Mouse (Mus musculus): ENCODE results near the gene Sgms1. TPM values are rescaled to one million over a fixed set of nuclear protein-coding genes. Genes with fewer than 3 reads are reported as not detected.
"Not testable (repeated sequence)": the region's sequence is repeated elsewhere in the genome, so short reads cannot be mapped to it uniquely, and the experiment has no call there.

Sgms1 gene
- polyA plus RNA-seq, 1 experiment = 10.8 TPM

GRCm38 (mm10) chr19:32360546-32360945, 29.0 kb downstream of the Sgms1 start:
- Histone ChIP-seq H3K4me1 (peaks cover 73% of the 10 kb centered on the region), H3K36me3 (replicated peaks; ENCODE audit: low read length) (peaks cover 40% of the 10 kb centered on the region), H3K27me3 (replicated peaks) (no peaks in the 10 kb centered on the region), H3K4me3 (replicated peaks) (no peak overlapping the region), H3K9me3 (no peaks in the 10 kb centered on the region)
- TF ChIP-seq FLI1 (IDR thresholded peaks at IDR 0.05; ENCODE audit: low read length) = no peak
- TF ChIP-seq GATA1 (IDR thresholded peaks at IDR 0.05; ENCODE audit: borderline replicate concordance, low read length) = no peak

- no peak overlapping the region for H3K4me3 ChIP-seq (replicated peaks)
- H3K4me1 ChIP-seq = peaks cover 67% of the 10 kb centered on the region
- TF ChIP-seq GATA1 (IDR thresholded peaks at IDR 0.05; ENCODE audit: borderline replicate concordance, low read length) (no peak), FLI1 (IDR thresholded peaks at IDR 0.05; ENCODE audit: low read length) (no peak)
- H3K27me3 ChIP-seq (replicated peaks) = no peaks in the 10 kb centered on the region
- H3K9me3 ChIP-seq = no peaks in the 10 kb centered on the region
- H3K36me3 ChIP-seq (replicated peaks; ENCODE audit: low read length) = peaks cover 38% of the 10 kb centered on the region
Observed at GRCm38 (mm10) chr19:32358699-32359517, 30.6 kb downstream of the Sgms1 start.

GRCm38 (mm10) chr19:32358011-32358410, 31.5 kb downstream of the Sgms1 start:
- H3K4me3 ChIP-seq (replicated peaks); H3K27me3 ChIP-seq (replicated peaks); H3K9me3 ChIP-seq: not testable (repeated sequence)
- H3K4me1 ChIP-seq = peaks cover 64% of the 10 kb centered on the region
- H3K36me3 ChIP-seq (replicated peaks; ENCODE audit: low read length) = peaks cover 33% of the 10 kb centered on the region

- TF ChIP-seq FLI1 (IDR thresholded peaks at IDR 0.05; ENCODE audit: low read length) = no peak
- H3K4me1 ChIP-seq = peaks cover 57% of the 10 kb centered on the region
- H3K4me3 ChIP-seq (replicated peaks) = no peak overlapping the region
- no peaks in the 10 kb centered on the region for H3K9me3 ChIP-seq
- no peaks in the 10 kb centered on the region for H3K27me3 ChIP-seq (replicated peaks)
- peaks cover 40% of the 10 kb centered on the region for H3K36me3 ChIP-seq (replicated peaks; ENCODE audit: low read length)
Observed at GRCm38 (mm10) chr19:32356166-32356565, 33.3 kb downstream of the Sgms1 start.

GRCm38 (mm10) chr19:32353447-32353846, 36.1 kb downstream of the Sgms1 start:
- H3K4me3 ChIP-seq (replicated peaks) = no peak overlapping the region
- peaks cover 49% of the 10 kb centered on the region for H3K36me3 ChIP-seq (replicated peaks; ENCODE audit: low read length)
- no peak for TF ChIP-seq GATA1 (IDR thresholded peaks at IDR 0.05; ENCODE audit: borderline replicate concordance, low read length)
- no peak for TF ChIP-seq FLI1 (IDR thresholded peaks at IDR 0.05; ENCODE audit: low read length)
- peaks cover 51% of the 10 kb centered on the region for H3K4me1 ChIP-seq
- H3K9me3 ChIP-seq = no peaks in the 10 kb centered on the region
- no peaks in the 10 kb centered on the region for H3K27me3 ChIP-seq (replicated peaks)

- no peaks in the 10 kb centered on the region for H3K27me3 ChIP-seq (replicated peaks)
- H3K36me3 ChIP-seq (replicated peaks; ENCODE audit: low read length) = peaks cover 54% of the 10 kb centered on the region
- H3K4me1 ChIP-seq = peaks cover 68% of the 10 kb centered on the region
- H3K9me3 ChIP-seq = no peaks in the 10 kb centered on the region
- TF ChIP-seq FLI1 (IDR thresholded peaks at IDR 0.05; ENCODE audit: low read length) = no peak
- no peak for TF ChIP-seq GATA1 (IDR thresholded peaks at IDR 0.05; ENCODE audit: borderline replicate concordance, low read length)
- H3K4me3 ChIP-seq (replicated peaks) = no peak overlapping the region
Observed at GRCm38 (mm10) chr19:32348955-32349654, 40.4 kb downstream of the Sgms1 start.

GRCm38 (mm10) chr19:32347491-32347890, 42.0 kb downstream of the Sgms1 start:
- peaks cover 73% of the 10 kb centered on the region for H3K4me1 ChIP-seq
- no peak for TF ChIP-seq FLI1 (IDR thresholded peaks at IDR 0.05; ENCODE audit: low read length)
- no peaks in the 10 kb centered on the region for H3K27me3 ChIP-seq (replicated peaks)
- no peak overlapping the region for H3K4me3 ChIP-seq (replicated peaks)
- H3K9me3 ChIP-seq = no peaks in the 10 kb centered on the region
- H3K36me3 ChIP-seq (replicated peaks; ENCODE audit: low read length) = peaks cover 47% of the 10 kb centered on the region

- H3K4me3 ChIP-seq (replicated peaks) = no peak overlapping the region
- H3K36me3 ChIP-seq (replicated peaks; ENCODE audit: low read length) = peaks cover 45% of the 10 kb centered on the region
- peaks cover 76% of the 10 kb centered on the region for H3K4me1 ChIP-seq
- no peaks in the 10 kb centered on the region for H3K9me3 ChIP-seq
- H3K27me3 ChIP-seq (replicated peaks) = no peaks in the 10 kb centered on the region
- TF ChIP-seq FLI1 (IDR thresholded peaks at IDR 0.05; ENCODE audit: low read length) (no peak), GATA1 (IDR thresholded peaks at IDR 0.05; ENCODE audit: borderline replicate concordance, low read length) (no peak)
Observed at GRCm38 (mm10) chr19:32346624-32347341, 42.7 kb downstream of the Sgms1 start.

- H3K36me3 ChIP-seq (replicated peaks; ENCODE audit: low read length) = peaks cover 39% of the 10 kb centered on the region
- no peaks in the 10 kb centered on the region for H3K9me3 ChIP-seq
- no peak for TF ChIP-seq GATA1 (IDR thresholded peaks at IDR 0.05; ENCODE audit: borderline replicate concordance, low read length)
- TF ChIP-seq FLI1 (IDR thresholded peaks at IDR 0.05; ENCODE audit: low read length) = no peak
- H3K4me3 ChIP-seq (replicated peaks) = no peak overlapping the region
- H3K27me3 ChIP-seq (replicated peaks) = no peaks in the 10 kb centered on the region
- peaks cover 81% of the 10 kb centered on the region for H3K4me1 ChIP-seq
Observed at GRCm38 (mm10) chr19:32346176-32346575, 43.3 kb downstream of the Sgms1 start.
